Mouse (Mus musculus): ENCODE data around the gene Casz1. TPM values are rescaled to one million over a fixed set of nuclear protein-coding genes. Genes with fewer than 3 reads are reported as not detected.

The Casz1 gene
- polyA plus RNA-seq, 1 experiment from 2014 or later: 3.6 TPM

- Histone ChIP-seq H3K4me2 (ENCODE audit: low read depth, low read length, severe bottlenecking) (peak overlapping the region; percentile 42), H3K9ac (ENCODE audit: low read length) (peak overlapping the region; percentile 35; the same call in 1 of the 2 replicates), H3K36me3 (ENCODE audit: control insufficient read depth, insufficient read depth, low read length) (no peaks in the 10 kb centered on the region), H3K27me3 (ENCODE audit: control insufficient read depth, insufficient read depth, low read length) (no peaks in the 10 kb centered on the region), H3K9me3 (ENCODE audit: control insufficient read depth, low read length) (no peaks in the 10 kb centered on the region), H3K4me1 (replicated peaks; ENCODE audit: control insufficient read depth, insufficient read depth, low read length) (peaks cover 16% of the 10 kb centered on the region), H3K4me3 (ENCODE audit: low read depth, low read length) (peak overlapping the region; percentile 6; the same call in 1 of the 2 replicates), H3K27ac (ENCODE audit: low read depth, low read length) (peak overlapping the region; percentile 15; the same call in 1 of the 2 replicates)
- 7% methylated on average over 25 of the region's 25 CpGs for WGBS
- peak; percentile 94 for ATAC-seq (replicated peaks; ENCODE audit: low FRiP score)
- peak; percentile 89 for DNase-seq (ENCODE audit: low spot score)
These were observed 136.5 kb downstream of the Casz1 start for GRCm38 (mm10) chr4:148940674-148941211.

- Histone ChIP-seq H3K4me1 (replicated peaks; ENCODE audit: control insufficient read depth, insufficient read depth, low read length) (peaks cover 16% of the 10 kb centered on the region), H3K27me3 (ENCODE audit: control insufficient read depth, insufficient read depth, low read length) (no peaks in the 10 kb centered on the region), H3K9ac (ENCODE audit: low read length) (0 out of 2 replicates have a peak overlapping the region, but pooled peaks have one; percentile 35), H3K27ac (ENCODE audit: low read depth, low read length) (no peak overlapping the region), H3K9me3 (ENCODE audit: control insufficient read depth, low read length) (no peaks in the 10 kb centered on the region), H3K4me3 (ENCODE audit: low read depth, low read length) (no peak overlapping the region), H3K4me2 (ENCODE audit: low read depth, low read length, severe bottlenecking) (no peak overlapping the region), H3K36me3 (ENCODE audit: control insufficient read depth, insufficient read depth, low read length) (no peaks in the 10 kb centered on the region)
- 61% methylated on average over 11 of the region's 11 CpGs for WGBS
- no peak for DNase-seq (ENCODE audit: low spot score)
- ATAC-seq (replicated peaks; ENCODE audit: low FRiP score): no peak
These were observed 137.1 kb downstream of the Casz1 start for GRCm38 (mm10) chr4:148941321-148941720.

GRCm38 (mm10) chr4:148943099-148943498 is 138.9 kb downstream of the Casz1 start:
- H3K4me2 ChIP-seq (ENCODE audit: low read depth, low read length, severe bottlenecking): no peak overlapping the region
- no peak overlapping the region for H3K9ac ChIP-seq (ENCODE audit: low read length)
- no peaks in the 10 kb centered on the region for H3K9me3 ChIP-seq (ENCODE audit: control insufficient read depth, low read length)
- ATAC-seq (replicated peaks; ENCODE audit: low FRiP score) (no peak), DNase-seq (ENCODE audit: low spot score) (no peak)
- no peaks in the 10 kb centered on the region for H3K36me3 ChIP-seq (ENCODE audit: control insufficient read depth, insufficient read depth, low read length)
- 20% methylated on average over 5 of the region's 5 CpGs for WGBS
- no peaks in the 10 kb centered on the region for H3K27me3 ChIP-seq (ENCODE audit: control insufficient read depth, insufficient read depth, low read length)
- H3K4me1 ChIP-seq (replicated peaks; ENCODE audit: control insufficient read depth, insufficient read depth, low read length): peaks cover 16% of the 10 kb centered on the region
- H3K4me3 ChIP-seq (ENCODE audit: low read depth, low read length): no peak overlapping the region
- no peak overlapping the region for H3K27ac ChIP-seq (ENCODE audit: low read depth, low read length)

- H3K4me3 ChIP-seq (ENCODE audit: low read depth, low read length): no peak overlapping the region
- no peaks in the 10 kb centered on the region; the same call in 1 of the 2 replicates for H3K36me3 ChIP-seq (ENCODE audit: control insufficient read depth, insufficient read depth, low read length)
- H3K9ac ChIP-seq (ENCODE audit: low read length): no peak overlapping the region
- H3K4me1 ChIP-seq (replicated peaks; ENCODE audit: control insufficient read depth, insufficient read depth, low read length): peaks cover 16% of the 10 kb centered on the region
- ATAC-seq (replicated peaks; ENCODE audit: low FRiP score): no peak
- H3K27ac ChIP-seq (ENCODE audit: low read depth, low read length): no peak overlapping the region
- peaks cover 12% of the 10 kb centered on the region for H3K27me3 ChIP-seq (ENCODE audit: control insufficient read depth, insufficient read depth, low read length)
- H3K9me3 ChIP-seq (ENCODE audit: control insufficient read depth, low read length): no peaks in the 10 kb centered on the region
- H3K4me2 ChIP-seq (ENCODE audit: low read depth, low read length, severe bottlenecking): no peak overlapping the region
- WGBS: 77% methylated on average over 4 of the region's 4 CpGs
- no peak for DNase-seq (ENCODE audit: low spot score)
These were observed 141.2 kb downstream of the Casz1 start for GRCm38 (mm10) chr4:148945476-148945881.

- Histone ChIP-seq H3K27me3 (ENCODE audit: control insufficient read depth, insufficient read depth, low read length) (peaks cover 15% of the 10 kb centered on the region), H3K9me3 (ENCODE audit: control insufficient read depth, low read length) (no peaks in the 10 kb centered on the region), H3K36me3 (ENCODE audit: control insufficient read depth, insufficient read depth, low read length) (no peaks in the 10 kb centered on the region; the same call in 1 of the 2 replicates), H3K4me2 (ENCODE audit: low read depth, low read length, severe bottlenecking) (no peak overlapping the region), H3K4me3 (ENCODE audit: low read depth, low read length) (no peak overlapping the region), H3K4me1 (replicated peaks; ENCODE audit: control insufficient read depth, insufficient read depth, low read length) (peaks cover 12% of the 10 kb centered on the region), H3K9ac (ENCODE audit: low read length) (no peak overlapping the region), H3K27ac (ENCODE audit: low read depth, low read length) (no peak overlapping the region)
- no peak for ATAC-seq (replicated peaks; ENCODE audit: low FRiP score)
- no peak for DNase-seq (ENCODE audit: low spot score)
- WGBS: 89% methylated on average over 8 of the region's 8 CpGs
These were observed 141.8 kb downstream of the Casz1 start for GRCm38 (mm10) chr4:148946071-148946470.

- no peaks in the 10 kb centered on the region for H3K9me3 ChIP-seq (ENCODE audit: control insufficient read depth, low read length)
- 47% methylated on average over 10 of the region's 10 CpGs for WGBS
- H3K9ac ChIP-seq (ENCODE audit: low read length): no peak overlapping the region
- H3K4me3 ChIP-seq (ENCODE audit: low read depth, low read length): no peak overlapping the region
- H3K27me3 ChIP-seq (ENCODE audit: control insufficient read depth, insufficient read depth, low read length): peaks cover 33% of the 10 kb centered on the region
- DNase-seq (ENCODE audit: low spot score) (no peak), ATAC-seq (replicated peaks; ENCODE audit: low FRiP score) (no peak)
- no peaks in the 10 kb centered on the region; the same call in 1 of the 2 replicates for H3K36me3 ChIP-seq (ENCODE audit: control insufficient read depth, insufficient read depth, low read length)
- H3K4me2 ChIP-seq (ENCODE audit: low read depth, low read length, severe bottlenecking): no peak overlapping the region
- peaks cover 26% of the 10 kb centered on the region for H3K4me1 ChIP-seq (replicated peaks; ENCODE audit: control insufficient read depth, insufficient read depth, low read length)
- H3K27ac ChIP-seq (ENCODE audit: low read depth, low read length): no peak overlapping the region
These were observed 143.7 kb downstream of the Casz1 start for GRCm38 (mm10) chr4:148947833-148948388.

GRCm38 (mm10) chr4:148950487-148950886 is 146.3 kb downstream of the Casz1 start:
- Histone ChIP-seq H3K27me3 (ENCODE audit: control insufficient read depth, insufficient read depth, low read length) (peaks cover 45% of the 10 kb centered on the region), H3K27ac (ENCODE audit: low read depth, low read length) (no peak overlapping the region), H3K4me1 (replicated peaks; ENCODE audit: control insufficient read depth, insufficient read depth, low read length) (peaks cover 27% of the 10 kb centered on the region), H3K9ac (ENCODE audit: low read length) (no peak overlapping the region), H3K4me3 (ENCODE audit: low read depth, low read length) (no peak overlapping the region), H3K4me2 (ENCODE audit: low read depth, low read length, severe bottlenecking) (no peak overlapping the region), H3K36me3 (ENCODE audit: control insufficient read depth, insufficient read depth, low read length) (no peaks in the 10 kb centered on the region; the same call in 1 of the 2 replicates), H3K9me3 (ENCODE audit: control insufficient read depth, low read length) (no peaks in the 10 kb centered on the region)
- ATAC-seq (replicated peaks; ENCODE audit: low FRiP score): no peak
- no peak for DNase-seq (ENCODE audit: low spot score)
- WGBS: 76% methylated on average over 6 of the region's 6 CpGs

GRCm38 (mm10) chr4:148950932-148951650 is 146.9 kb downstream of the Casz1 start:
- Histone ChIP-seq H3K4me3 (ENCODE audit: low read depth, low read length) (0 out of 2 replicates have a peak overlapping the region, but pooled peaks have one; percentile 40), H3K4me1 (replicated peaks; ENCODE audit: control insufficient read depth, insufficient read depth, low read length) (peaks cover 27% of the 10 kb centered on the region)
- DNase-seq (ENCODE audit: low spot score): peak; percentile 86

More at GRCm38 (mm10) chr4:148950932-148951650, 146.9 kb downstream of the Casz1 start:
- Histone ChIP-seq H3K27me3 (ENCODE audit: control insufficient read depth, insufficient read depth, low read length) (peaks cover 45% of the 10 kb centered on the region), H3K36me3 (ENCODE audit: control insufficient read depth, insufficient read depth, low read length) (no peaks in the 10 kb centered on the region; the same call in 1 of the 2 replicates), H3K4me2 (ENCODE audit: low read depth, low read length, severe bottlenecking) (no peak overlapping the region), H3K27ac (ENCODE audit: low read depth, low read length) (no peak overlapping the region), H3K9ac (ENCODE audit: low read length) (no peak overlapping the region), H3K9me3 (ENCODE audit: control insufficient read depth, low read length) (no peaks in the 10 kb centered on the region)
- ATAC-seq (replicated peaks; ENCODE audit: low FRiP score): peak; percentile 43; the same call in 1 of the 2 replicates
- WGBS: 43% methylated on average over 25 of the region's 25 CpGs

Data from forebrain, embryonic 11.5 days (tissue).